Mouse (Mus musculus) gastrocnemius, postnatal 4 days (tissue): ENCODE measurements around the gene Gm5089. TPM values are rescaled to one million over a fixed set of nuclear protein-coding genes. Genes with fewer than 3 reads are reported as not detected.

ENCODE experiments used
- DNase-seq, 2 experiments: peaks; one replicate each; pipeline ENCODE4 v3.0.0; 2021 to 2022; ENCODE audit warnings: low spot score in 2 of 2, mixed read lengths in 2 of 2
- total RNA-seq, 2 experiments: library from RNA; stranded (reverse); gene quantifications; 2 replicates each; pipeline ENCODE4 v1.2.3; 2021

Gm5089 gene
- total RNA-seq, 2 experiments from 2014 or later = not detected

- DNase-seq = no peak
Measured at GRCm38 (mm10) chr14:122427204-122427560, 23.7 kb downstream of the Gm5089 start.

GRCm38 (mm10) chr14:122426529-122427203, 24.2 kb downstream of the Gm5089 start:
- no peak for DNase-seq

- no peak for DNase-seq
Measured at GRCm38 (mm10) chr14:122424441-122424840, 26.5 kb downstream of the Gm5089 start.

DNA sequence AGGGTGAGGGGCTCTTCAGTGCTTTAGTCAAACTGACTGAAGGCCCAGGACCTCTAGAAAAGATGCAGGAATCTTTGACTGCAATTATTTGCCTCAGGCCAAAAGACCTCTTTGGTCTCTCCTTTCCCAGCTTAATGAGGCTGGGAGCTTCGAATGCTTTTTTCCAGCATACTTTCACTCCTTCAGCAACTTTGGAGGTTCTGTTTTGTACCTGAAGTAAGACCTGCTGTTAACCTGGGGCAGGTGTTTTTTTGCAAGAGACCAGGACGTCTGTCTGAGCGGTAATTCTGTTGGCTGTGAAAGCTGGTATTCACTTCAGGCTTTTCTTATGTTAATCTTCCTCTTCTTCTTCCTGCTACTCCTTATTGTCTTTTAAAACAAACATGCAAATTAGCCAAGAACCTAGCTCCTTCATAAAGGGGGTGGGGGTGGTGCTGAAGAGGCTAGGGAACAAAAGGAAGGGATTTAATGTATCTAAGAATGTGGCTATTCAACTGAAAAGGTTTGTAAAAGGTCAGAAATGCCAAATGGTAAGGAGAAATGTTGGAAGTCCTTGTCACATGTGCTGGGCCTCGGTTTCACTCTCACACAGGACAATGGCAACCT, 34.6 kb downstream of the Gm5089 start:
- DNase-seq = no peak

DNA sequence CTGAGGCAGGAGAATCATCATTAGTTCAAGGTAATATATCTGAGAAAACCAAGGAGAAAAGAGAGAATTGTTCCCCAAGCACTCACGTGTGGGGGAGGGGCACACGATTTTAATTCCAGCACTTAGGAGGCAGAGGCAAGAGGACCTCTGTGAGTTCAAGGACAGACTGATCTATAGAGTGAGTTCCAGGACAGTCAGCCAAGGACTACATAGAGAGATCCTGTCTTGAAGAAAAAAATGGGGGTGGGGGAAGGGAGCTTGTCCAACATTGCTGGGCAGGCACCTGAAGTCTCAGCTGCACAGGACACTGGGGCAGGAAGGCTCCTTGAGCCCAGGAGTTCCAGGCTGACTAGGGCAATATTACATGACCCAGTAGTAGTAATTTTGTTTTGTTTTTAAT, 36.1 kb downstream of the Gm5089 start:
- no peak for DNase-seq

- DNase-seq = no peak
Measured at GRCm38 (mm10) chr14:122413542-122413928, 37.4 kb downstream of the Gm5089 start.

DNA sequence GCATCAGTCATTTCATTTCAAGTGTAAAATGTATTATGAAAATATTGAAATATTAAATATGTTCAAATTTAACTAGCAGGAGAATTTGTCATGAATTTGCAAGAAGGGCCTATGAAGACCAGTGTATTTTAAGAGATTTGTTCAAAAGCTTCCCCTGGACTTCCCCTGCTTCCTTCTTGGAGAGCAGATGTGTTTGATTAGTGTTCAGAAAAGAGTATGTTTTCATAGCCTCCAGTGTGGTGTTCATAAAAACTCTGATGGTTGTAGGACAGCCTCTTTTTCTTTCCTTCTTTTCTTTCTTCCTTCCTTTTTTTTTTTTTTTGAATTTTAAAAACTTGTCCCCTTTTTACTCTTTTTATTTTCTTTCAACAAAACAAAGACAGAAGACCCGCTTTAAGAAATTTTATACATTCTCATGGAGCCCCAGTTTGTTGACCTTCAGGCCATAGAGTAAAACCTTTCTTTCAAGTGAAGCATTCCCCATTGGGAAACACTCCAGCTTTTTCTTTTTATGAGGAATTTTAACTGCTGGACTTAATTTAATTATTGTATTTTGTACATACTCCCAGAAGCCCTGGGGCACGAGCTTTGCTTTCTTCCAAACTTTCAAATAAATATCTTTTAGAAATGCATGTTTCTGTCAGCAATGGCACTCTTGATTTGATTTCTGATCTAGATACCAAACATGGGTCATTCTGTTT, 37.9 kb downstream of the Gm5089 start:
- no peak for DNase-seq

DNA sequence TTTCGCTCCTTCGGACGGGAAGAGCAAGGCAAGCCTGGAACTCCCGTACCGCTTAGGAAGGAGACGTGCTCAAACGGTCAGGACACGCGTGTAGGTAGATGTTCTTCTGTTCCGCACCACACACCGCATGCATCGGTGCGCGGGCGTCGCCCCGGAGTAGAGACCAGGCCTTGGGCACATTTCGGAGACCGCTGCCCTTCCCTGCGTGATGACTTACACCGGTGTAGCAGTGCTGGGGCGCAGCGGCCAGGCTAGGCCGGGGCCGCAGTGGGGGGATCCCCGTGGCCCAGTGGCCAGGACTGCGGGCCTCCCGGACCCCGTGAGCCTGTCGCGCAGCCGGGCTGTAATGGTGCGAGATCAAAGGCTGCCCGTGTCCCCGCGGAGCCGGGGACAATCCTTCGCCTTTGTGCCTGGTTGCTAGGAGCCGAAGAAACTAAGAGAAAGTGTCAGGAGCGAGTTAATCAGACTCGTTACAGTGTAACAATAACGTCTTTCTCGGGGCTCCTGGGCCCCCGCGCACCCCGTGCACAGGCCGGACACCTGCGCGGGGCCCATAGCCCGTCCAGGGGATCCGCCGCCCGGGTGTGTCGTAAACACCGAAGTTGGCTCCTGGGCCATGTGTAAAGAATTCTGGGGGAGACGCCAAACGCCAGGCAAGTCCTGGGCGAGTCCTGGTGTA, 44.2 kb downstream of the Gm5089 start:
- DNase-seq = no peak

DNA sequence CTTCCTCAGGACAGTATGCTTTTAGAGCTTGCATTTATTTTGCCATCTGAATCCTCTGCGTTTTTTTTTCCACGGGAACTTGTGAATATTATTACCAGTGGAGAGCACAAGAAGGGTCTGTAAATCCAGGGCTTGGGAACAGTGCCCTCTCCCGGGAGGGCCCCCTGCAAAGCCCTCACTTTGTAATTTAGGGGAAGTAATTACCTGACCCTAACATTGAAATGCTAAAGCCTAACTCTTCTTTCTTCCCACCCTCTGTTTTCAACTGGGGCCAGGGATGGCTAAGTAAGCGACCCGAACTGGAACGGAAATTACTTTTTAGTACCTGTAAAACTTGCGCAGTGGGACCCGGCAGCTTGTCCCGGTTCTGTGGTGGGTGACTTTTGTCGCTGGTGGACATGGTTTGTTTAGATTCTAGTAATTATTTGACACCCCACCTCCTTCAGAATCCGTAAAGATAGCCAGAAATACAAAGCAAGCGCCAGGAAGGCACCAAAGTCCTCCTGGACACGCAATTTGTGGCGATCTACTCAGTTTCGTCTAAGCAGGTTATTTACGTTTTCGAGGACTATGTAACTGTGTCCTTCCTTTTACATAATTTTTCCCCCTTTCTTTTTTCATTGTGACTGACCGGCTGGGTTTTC, 44.9 kb downstream of the Gm5089 start:
- DNase-seq = no peak

DNA sequence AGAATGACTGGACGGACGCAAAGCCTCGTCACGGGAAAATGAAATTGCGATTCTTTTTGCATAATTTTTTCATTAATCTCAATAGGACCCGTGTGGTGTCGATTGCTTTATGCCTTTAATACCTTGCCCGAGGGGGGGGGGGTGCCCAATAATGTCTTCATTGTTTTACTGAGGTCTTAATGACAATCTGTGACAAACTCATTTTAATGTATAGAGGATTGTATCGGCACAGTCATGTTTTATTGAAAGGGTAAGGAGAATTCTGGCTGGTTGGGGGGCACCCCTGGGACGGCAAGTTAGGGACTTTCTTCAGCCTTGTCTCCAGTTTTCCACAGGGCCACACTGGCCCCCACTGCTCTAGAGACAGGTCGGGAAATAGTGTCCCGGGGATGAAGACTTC, 45.7 kb downstream of the Gm5089 start:
- no peak for DNase-seq

- DNase-seq = no peak
Measured at GRCm38 (mm10) chr14:122404596-122405154, 46.2 kb downstream of the Gm5089 start.

- DNase-seq = no peak
Measured at GRCm38 (mm10) chr14:122403422-122403940, 47.4 kb downstream of the Gm5089 start.

- no peak for DNase-seq
Measured at GRCm38 (mm10) chr14:122402716-122403258, 48.1 kb downstream of the Gm5089 start.

- DNase-seq = no peak
Measured at GRCm38 (mm10) chr14:122401886-122402285, 49.0 kb downstream of the Gm5089 start.

- DNase-seq = no peak
Measured at GRCm38 (mm10) chr14:122399906-122400305, 51.0 kb downstream of the Gm5089 start.

DNA sequence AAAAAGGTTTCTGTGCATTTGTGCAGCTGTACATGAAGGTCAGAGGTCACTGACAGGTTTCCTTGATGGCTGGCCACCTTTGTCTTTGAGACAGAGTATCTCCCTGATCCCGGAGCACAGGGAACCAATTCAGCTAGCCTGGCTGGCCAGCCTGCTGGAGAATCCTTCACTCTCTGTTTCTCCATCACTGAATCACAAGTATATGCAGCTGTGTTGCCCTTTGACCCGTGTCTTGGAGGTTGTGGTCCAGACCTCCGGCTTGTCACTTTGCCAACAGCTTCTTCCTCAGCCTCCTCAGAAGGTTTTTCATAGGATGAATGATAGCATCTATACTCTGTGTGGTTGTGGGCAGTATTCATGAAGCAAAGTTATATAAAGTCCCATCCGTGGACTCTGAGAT, 52.2 kb downstream of the Gm5089 start:
- DNase-seq = no peak

GRCm38 (mm10) chr14:122393119-122393518, 57.8 kb downstream of the Gm5089 start:
- no peak for DNase-seq

DNA sequence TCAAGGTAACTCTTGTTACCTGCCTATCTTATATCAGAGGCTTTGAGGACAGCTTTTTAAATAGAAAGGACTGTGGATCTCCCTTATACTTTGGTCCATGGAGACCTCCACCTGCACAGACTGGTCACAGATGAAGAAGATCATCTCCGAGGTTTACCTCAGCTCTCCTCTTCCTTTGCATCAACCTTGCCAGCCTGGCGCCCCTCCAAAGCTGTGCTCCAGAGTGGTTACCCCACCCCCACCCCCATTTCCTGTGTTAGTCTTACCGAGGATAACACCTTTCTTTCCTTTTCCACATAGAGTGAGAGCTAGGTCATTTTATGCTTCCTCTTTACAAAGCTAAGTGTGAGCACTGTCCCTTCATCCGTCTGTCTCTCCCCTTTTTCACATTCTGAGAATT, 60.0 kb downstream of the Gm5089 start:
- no peak for DNase-seq

DNA sequence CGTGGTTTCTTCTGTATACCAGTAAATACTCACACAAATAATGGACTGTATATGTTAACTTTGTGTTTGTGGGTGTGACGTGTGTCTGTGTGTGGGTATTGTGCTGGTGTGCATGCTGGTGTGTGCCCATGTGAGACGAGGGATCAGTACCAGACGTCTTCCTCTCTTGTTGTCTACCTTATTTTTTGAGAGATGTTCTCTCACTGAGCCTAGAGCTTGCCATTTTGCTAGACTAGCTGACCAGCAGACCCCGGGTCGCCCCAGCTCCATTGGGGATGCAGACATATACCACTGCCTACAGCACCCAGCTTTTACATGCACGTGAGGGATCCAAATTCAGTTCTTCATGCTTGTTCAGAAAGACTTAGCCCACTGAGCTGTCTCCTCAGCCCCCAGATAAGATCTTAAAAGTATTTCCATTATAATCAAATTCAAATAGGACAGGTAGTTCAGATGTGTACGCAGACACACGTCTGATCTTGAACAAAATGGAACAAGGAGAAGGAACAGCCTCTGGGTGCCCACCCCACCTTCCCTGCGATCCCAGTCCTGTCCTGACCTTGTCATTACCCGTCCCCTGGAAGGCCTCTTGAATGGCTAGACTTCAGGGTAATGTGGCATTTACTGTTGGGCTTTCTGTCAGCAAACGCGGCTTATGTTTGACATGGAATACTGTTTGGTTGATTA, 61.1 kb downstream of the Gm5089 start:
- DNase-seq = no peak

DNA sequence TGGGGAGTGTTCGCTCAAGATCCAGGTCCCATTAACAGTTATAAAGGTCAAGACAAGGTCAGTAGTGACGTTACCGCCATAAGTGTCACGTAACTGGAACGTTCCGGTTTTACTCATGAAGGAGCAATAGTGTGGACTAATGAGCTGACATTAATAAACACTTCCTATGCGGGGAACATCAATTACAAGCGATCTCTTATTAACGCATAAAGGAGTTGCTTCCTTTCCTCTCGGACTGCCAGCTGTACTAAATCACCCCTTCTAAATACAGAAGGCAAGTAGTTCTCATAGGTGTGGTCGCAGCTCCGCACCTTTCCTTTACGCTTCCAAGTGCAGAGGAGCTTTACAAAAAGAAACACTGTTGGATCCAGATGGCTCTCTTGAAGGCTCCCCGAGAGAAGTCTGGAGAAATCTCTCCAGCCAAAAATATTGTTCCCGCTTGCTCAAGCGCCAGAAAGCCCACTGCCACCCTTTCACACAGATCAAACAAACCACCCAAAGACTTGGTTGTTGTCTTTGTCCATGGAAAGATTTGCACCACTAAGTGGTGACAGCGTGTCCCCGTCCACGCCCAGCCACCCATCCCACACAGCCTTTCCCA, 62.4 kb downstream of the Gm5089 start:
- no peak for DNase-seq
